Mouse (Mus musculus) spleen, adult 18-20 months (tissue): ENCODE measurements at regions not wholly inside any gene's neighbourhood (a gene's known extent, or its start where the extent isn't known, plus 50 kb on each side); places are given as distances from the start of the nearest gene placed in this dataset.
"Not testable (repeated sequence)": the region's sequence is repeated elsewhere in the genome, so short reads cannot be mapped to it uniquely, and the experiment has no call there.

ENCODE experiments used
- DNase-seq, 2 experiments: peaks; one replicate each; pipeline ENCODE4 v3.0.0; 2022; ENCODE audit warnings: mixed read lengths in 2 of 2

DNA sequence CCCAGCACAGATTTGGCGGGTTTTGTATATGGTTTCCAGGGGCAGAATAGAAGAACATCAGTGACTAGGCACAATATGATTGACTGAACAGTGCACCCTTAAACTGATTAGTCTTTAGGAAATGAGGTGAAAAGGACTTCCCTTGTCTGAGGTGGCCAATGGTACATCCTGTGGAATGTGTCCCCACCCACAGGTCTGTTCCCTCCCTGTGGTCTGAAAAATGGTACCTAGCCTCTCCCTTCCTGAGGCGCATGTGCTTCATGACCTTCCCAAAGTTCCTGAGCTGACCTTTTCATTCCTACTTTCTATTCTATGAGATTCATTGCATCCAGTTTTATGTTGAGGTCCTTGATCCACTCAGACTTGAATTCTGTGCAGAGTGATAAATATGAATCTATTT lies 76.0 kb downstream of the Zfp97 start:
- DNase-seq = not testable (repeated sequence)

DNA sequence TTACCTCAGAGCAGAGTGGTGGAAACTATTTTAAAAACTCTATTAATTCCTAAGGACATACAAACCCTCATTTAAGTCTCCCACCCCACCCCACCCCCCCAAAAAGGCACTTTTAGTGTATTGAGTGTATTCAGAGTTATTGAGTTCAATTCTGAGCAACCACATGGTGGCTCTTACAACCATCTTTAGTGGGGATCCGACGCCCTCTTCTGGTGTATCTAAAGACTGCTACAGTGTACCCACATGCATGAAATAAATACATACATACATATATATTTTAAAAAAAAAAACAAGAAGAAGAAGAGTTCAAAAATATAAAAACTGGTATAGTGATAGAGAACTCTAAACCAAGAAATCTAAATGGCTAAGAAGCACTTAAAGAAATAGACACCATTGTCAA lies 107.9 kb downstream of the Zfp97 start:
- peak in 1 of 2 experiments; percentile 11 for DNase-seq

DNA sequence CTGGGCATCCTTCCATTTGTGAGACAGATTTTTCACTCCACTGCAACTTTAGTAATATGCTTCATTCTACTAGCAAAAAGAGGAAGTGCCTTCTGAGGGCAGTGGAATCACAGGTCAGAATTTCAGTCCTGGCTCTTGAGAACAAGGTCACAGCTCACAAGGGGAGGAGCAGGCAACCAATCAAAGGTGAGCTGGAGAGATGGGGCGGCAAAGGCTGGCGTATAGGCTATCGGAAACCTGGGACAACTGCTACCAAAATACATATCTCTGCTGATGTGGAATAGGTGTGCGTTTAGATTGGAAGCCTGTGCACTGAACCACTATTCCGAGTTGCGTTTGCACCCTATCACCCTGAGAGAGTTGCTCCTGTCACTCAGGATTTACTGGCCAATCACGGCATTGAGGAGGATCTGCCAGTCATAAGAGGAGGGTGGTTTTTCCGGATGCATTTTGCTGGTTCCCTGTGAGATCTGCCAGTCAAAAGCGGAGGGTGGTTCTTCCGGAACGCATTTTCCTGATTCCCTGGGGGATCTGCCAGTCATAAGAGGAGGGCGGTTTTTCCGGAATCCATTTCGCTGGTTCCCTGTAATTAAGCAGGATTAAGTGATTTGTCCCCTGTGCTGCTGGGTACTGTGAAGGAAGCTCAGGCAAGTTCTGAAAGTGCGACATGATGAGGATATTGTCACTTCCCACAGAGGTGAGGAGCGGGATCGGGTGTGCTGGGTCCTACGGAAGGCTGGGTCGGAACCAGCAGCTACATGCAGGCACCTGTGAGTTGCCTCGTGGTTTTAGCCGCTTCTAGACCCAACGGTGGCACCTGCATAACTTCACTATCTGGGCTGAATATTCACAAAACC lies 113.3 kb downstream of the Zfp97 start:
- peak; percentile 75 for DNase-seq

DNA sequence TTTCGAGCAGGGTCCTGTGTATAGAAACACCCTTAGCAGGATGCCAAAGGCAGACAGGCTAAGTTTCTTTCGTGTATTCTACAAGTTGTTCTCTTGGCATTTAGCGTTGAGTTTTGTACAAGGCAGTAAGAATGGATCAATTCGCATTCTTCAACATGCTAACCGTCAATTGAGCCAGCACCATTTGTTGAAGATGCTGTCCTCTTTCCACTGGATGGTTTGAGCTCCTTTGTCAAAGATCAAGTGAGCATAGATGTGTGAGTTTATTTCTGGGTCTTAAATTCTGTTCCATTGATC lies 113.9 kb downstream of the Zfp97 start:
- not testable (repeated sequence) for DNase-seq
